Mouse (Mus musculus) ES-E14 (cell line): ENCODE measurements around the gene Rnase13. TPM values are rescaled to one million over a fixed set of nuclear protein-coding genes. Genes with fewer than 3 reads are reported as not detected.

Experiments used
- DNase-seq: peaks from one replicate; pipeline ENCODE4 v3.0.0-alpha.2; 2013; ENCODE audit warnings: low read depth, low spot score
- H3K27ac ChIP-seq: 2 replicates; pipeline ENCODE4 v1.5.1; 2012; ENCODE audit warnings: low read depth, mild to moderate bottlenecking, low read length, moderate library complexity, mixed read lengths; ENCODE audit not compliant: poor library complexity, insufficient read depth, severe bottlenecking
- H3K36me3 ChIP-seq: 2 replicates; pipeline ENCODE4 v1.6.1; 2012; ENCODE audit warnings: mild to moderate bottlenecking, low read length, moderate library complexity, mixed read lengths; ENCODE audit not compliant: control insufficient read depth, poor library complexity, insufficient read depth, severe bottlenecking
- H3K4me1 ChIP-seq, 2 experiments: fragments of 150-350 bp in 1 of 2; sonication (generic) in 1 of 2; 2 replicates each; pipeline ENCODE4 v1.6.1; 2012; ENCODE audit warnings: low read length in 2 of 2, mild to moderate bottlenecking in 1 of 2, mixed read lengths in 1 of 2; ENCODE audit not compliant: control insufficient read depth in 2 of 2, insufficient read depth in 2 of 2, poor library complexity in 1 of 2
- H3K4me3 ChIP-seq, 2 experiments: fragments of 150-350 bp in 1 of 2; sonication (generic) in 1 of 2; 2 replicates each; pipeline ENCODE4 v1.5.1; 2012; ENCODE audit warnings: low read length in 2 of 2, low read depth in 1 of 2, mild to moderate bottlenecking in 1 of 2, mixed read lengths in 1 of 2; ENCODE audit not compliant: insufficient read depth in 1 of 2, poor library complexity in 1 of 2, severe bottlenecking in 1 of 2
- H3K9ac ChIP-seq: 2 replicates; pipeline ENCODE4 v1.6.1; 2012; ENCODE audit warnings: low read depth, mild to moderate bottlenecking, low read length, mixed read lengths; ENCODE audit not compliant: poor library complexity, insufficient read depth, severe bottlenecking
- H3K9me3 ChIP-seq: fragments of 150-350 bp; sonication (generic); 2 replicates; pipeline ENCODE4 v1.6.1; 2012; ENCODE audit warnings: low read depth, mild to moderate bottlenecking, low read length; ENCODE audit not compliant: control insufficient read depth, insufficient read depth
- CHD2 ChIP-seq: IDR thresholded peaks from 2 replicates; pipeline ENCODE4 v1.6.1; 2014; ENCODE audit warnings: mild to moderate bottlenecking, low read depth, low read length, inconsistent platforms
- HCFC1 ChIP-seq: IDR thresholded peaks from 2 replicates; pipeline ENCODE4 v1.6.1; 2012; ENCODE audit warnings: low read length, inconsistent platforms, borderline replicate concordance; ENCODE audit not compliant: insufficient read depth
- MAFK ChIP-seq: IDR thresholded peaks from 2 replicates; pipeline ENCODE4 v1.6.1; 2014; ENCODE audit warnings: mild to moderate bottlenecking, low read depth, low read length, inconsistent platforms; ENCODE audit not compliant: insufficient read depth
- ZC3H11A ChIP-seq: IDR thresholded peaks from 2 replicates; pipeline ENCODE4 v1.6.1; 2012; ENCODE audit warnings: low read depth, mild to moderate bottlenecking, inconsistent platforms, low read length, borderline replicate concordance
- ZNF384 ChIP-seq: IDR thresholded peaks from 2 replicates; pipeline ENCODE4 v1.6.1; 2012; ENCODE audit warnings: low read depth, low read length, inconsistent platforms
- in situ Hi-C, 2 experiments: fragments of 600-800 bp; cut with MboI; formaldehyde crosslinking; loops; one replicate each; pipeline ENCODE4 v1.15.1; 2025; ENCODE audit warnings: low sequenced_read_pairs in 2 of 2, inconsistent platforms in 1 of 2; ENCODE audit not compliant: unreplicated experiment in 2 of 2
- total RNA-seq: library from RNA; depleted of rRNA; stranded (reverse); fragments of 300-350 nt; gene quantifications from 2 replicates; pipeline ENCODE4 v1.2.3, GENCODE M21; 2012

The Rnase13 gene
- total RNA-seq, 1 experiment, result not detected

DNA sequence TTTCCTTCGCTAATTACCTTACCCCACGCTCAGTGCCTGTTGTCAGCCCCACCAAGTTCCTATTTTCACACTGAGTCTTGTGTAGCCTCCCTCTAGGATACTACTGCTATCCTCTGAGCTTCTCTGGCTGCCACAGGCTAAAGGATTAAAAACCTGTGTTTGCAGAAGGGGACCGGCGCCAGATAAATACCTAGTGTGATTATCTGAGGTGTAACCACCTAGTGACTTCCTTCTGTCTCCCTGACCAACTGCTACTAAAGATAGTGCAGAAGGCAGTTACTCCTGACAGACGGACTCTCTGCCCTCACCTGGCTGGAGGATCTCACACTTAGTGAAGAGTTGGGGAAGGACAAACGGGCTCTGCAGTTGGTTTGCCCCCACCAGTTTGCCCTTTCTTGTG is 26.6 kb downstream of the Rnase13 start:
- in situ Hi-C loops, result no loop called here
- TF ChIP-seq ZC3H11A (no peak), MAFK (no peak), ZNF384 (no peak), CHD2 (no peak), HCFC1 (no peak)

DNA sequence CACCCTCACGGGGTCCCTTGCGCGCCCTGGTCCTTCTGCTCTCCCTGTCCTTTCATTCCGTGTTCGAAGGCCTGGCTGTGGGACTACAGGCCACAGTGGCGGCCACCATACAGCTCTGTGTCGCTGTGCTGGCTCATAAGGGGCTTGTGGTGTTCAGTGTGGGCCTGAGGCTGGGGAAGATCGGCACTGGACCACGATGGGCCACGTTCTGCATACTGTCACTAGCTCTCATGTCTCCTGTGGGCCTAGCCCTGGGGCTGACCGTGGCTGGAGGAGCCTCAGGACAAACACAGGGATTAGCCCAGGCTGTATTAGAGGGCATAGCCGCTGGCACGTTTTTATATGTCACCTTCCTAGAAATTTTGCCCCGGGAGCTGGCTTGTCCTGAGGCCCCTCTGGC is 27.5 kb downstream of the Rnase13 start:
- in situ Hi-C loops, result no loop called here
- peaks cover 6 to 16% of the 10 kb centered on the region in 2 experiments; a peak in 2 of 4 replicates for H3K4me1 ChIP-seq
- peaks cover 15% of the 10 kb centered on the region for H3K36me3 ChIP-seq

More for the DNA sequence above, 26.6 kb downstream of the Rnase13 start:
- Histone ChIP-seq H3K4me3 (no peak overlapping the region), H3K9ac (no peak overlapping the region), H3K36me3 (peaks cover 8% of the 10 kb centered on the region), H3K9me3 (no peaks in the 10 kb centered on the region), H3K4me1 (peaks cover 6 to 16% of the 10 kb centered on the region in 2 experiments; a peak in 2 of 4 replicates), H3K27ac (no peak overlapping the region)
- DNase-seq, result no peak

DNA sequence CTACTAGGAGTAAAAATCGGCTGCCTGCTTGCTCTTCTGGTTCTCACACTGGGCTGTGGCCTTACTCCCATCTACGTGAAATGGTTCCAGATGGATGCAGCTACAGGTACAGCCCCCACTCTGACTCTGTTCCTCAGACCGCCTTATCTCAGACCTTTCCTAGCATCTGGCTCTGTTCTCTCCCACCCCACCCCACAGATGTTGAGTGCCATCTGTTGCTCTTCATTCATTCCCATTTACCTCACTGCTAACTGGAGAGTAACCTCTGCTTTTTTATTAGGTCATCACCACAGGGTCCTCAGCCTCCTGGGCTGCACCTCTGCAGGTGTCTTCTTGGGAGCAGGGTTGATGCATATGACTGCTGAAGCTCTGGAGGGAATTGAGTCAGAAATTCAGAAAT is 28.8 kb downstream of the Rnase13 start:
- Histone ChIP-seq H3K36me3 (peaks cover 27% of the 10 kb centered on the region), H3K4me3 (no peak overlapping the region), H3K27ac (no peak overlapping the region), H3K9ac (no peak overlapping the region), H3K4me1 (peaks cover 6 to 16% of the 10 kb centered on the region in 2 experiments; a peak in 2 of 4 replicates), H3K9me3 (no peaks in the 10 kb centered on the region)
- in situ Hi-C loops, result no loop called here
- no peak for TF ChIP-seq CHD2
- no peak for DNase-seq

More for the DNA sequence above, 27.5 kb downstream of the Rnase13 start:
- H3K9ac ChIP-seq, result no peak overlapping the region
- H3K9me3 ChIP-seq, result no peaks in the 10 kb centered on the region
- H3K27ac ChIP-seq, result no peak overlapping the region
- H3K4me3 ChIP-seq, result no peak overlapping the region
- TF ChIP-seq ZNF384, result no peak
- TF ChIP-seq ZC3H11A, result no peak
- no peak for TF ChIP-seq CHD2
- no peak for TF ChIP-seq MAFK
- no peak for TF ChIP-seq HCFC1
- no peak for DNase-seq

DNA sequence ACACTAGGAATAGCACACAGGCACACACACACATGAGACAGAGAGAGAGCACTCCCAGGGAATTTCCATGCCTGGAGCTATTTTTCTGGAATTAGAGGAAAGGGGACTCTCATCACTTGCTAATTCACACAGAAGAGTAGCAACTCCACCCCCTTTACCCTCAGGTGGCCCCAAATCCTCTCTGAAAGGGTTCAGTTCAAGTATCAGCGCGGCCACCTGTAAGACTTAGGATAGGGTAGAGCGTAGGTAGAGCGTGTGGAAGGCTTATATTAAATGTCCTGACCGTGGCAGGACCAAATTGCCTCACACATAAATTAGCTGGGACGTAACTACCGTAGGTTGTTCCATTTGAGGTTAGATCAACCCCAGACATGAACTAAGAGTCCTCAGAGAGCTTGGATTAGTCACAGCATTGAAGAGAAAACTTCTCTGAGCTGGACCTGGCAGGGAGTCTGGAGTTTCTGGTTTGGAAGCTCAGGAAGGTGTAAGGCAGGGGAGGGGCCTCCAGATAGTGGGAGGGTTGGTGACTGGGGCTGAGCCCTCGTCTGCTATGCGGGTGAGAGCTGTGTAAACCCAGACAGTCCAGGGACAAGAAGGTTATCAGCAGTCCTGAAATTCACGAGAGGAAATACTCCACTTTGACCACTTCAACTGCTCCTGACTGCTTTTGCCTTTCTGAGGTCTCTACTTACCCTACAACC is 29.3 kb downstream of the Rnase13 start:
- peaks cover 30% of the 10 kb centered on the region for H3K36me3 ChIP-seq
- no peak for TF ChIP-seq ZC3H11A
- H3K27ac ChIP-seq, result no peak overlapping the region
- H3K4me1 ChIP-seq, result peaks cover 6 to 16% of the 10 kb centered on the region in 2 experiments; a peak in 2 of 4 replicates
- in situ Hi-C loops, result no loop called here
- no peak overlapping the region for H3K4me3 ChIP-seq
- H3K9me3 ChIP-seq, result no peaks in the 10 kb centered on the region
- DNase-seq, result no peak
- no peak overlapping the region for H3K9ac ChIP-seq

DNA sequence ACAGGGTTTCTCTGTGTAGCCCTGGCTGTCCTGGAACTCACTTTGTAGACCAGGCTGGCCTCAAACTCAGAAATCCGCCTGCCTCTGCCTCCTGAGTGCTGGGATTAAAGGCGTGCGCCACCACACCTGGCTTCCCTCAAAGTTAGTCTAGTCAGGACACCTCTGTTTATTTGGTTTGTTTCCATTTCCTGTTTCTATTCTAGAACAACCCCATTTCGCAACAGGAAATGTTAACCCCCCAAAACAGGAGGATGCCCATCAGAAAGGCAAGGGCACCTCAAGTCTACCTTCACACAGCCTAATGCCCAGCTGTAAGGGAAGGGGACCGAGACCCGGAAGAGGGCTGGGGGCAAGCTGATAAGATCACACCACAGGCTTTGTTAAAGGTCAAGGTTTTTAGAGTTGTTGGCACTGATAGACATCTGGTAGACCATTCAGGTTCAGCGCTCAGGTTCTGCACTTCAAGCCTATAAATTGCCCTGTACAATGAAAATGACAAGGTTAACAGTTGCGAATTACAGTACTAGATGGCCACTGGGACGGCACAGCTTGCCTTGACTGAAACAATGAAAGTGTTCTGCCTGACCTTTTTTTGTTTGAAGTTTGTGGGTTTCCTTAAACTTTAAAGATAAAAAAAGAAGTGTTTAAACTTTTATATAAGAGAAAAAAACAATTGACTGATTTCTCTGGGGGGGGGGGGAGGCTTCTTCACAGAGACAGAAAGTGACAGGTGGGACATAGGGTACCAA is 30.2 kb downstream of the Rnase13 start, which contains the start of gene Slc39a2:
Slc39a2 (plus strand) TSS at position 699 of the 749 bp plus-strand sequence.
- peaks cover 35% of the 10 kb centered on the region for H3K36me3 ChIP-seq

More for the DNA sequence above, 30.2 kb downstream of the Rnase13 start, which contains the start of gene Slc39a2:
- Histone ChIP-seq H3K4me1 (peaks cover 6 to 16% of the 10 kb centered on the region in 2 experiments; a peak in 2 of 4 replicates), H3K9ac (no peak within 1 kb of the TSS), H3K9me3 (no peaks in the 10 kb centered on the region), H3K4me3 (no peak within 1 kb of the TSS), H3K27ac (no peak within 1 kb of the TSS)
- in situ Hi-C loops, result no loop called here
- TF ChIP-seq HCFC1 (no peak), ZC3H11A (no peak), CHD2 (no peak), ZNF384 (no peak)
- DNase-seq, result no peak
